Mouse (Mus musculus): ENCODE results near the gene Ptger1. TPM values are rescaled to one million over a fixed set of nuclear protein-coding genes. Genes with fewer than 3 reads are reported as not detected.

The Ptger1 gene
- polyA plus RNA-seq, 1 experiment = 0.57 TPM

DNA sequence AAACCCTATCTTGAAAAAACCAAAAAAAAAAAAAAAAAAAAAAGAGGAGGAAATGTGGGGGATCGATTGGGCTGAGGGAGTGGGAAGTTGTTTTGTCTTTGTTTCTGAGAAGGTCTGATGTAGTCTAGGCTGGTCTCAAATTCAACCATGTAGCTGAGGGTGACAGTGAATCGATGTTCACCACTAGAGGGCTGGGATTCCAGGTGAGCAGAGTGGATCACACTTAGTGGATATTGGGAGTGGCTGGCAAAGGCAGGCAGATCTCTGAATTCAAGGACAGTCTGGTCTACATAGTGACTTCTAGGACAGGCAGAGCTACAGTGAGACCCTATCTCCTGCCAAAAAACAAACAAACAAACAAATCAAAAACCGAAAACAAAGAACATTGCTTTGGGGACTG, 41.7 kb upstream of the Ptger1 start:
- Histone ChIP-seq H3K27ac (ENCODE audit: control insufficient read depth, insufficient read depth, low read depth, low read length, poor library complexity) (no peak overlapping the region), H3K4me3 (replicated peaks; ENCODE audit: control insufficient read depth, low read depth, low read length) (no peak overlapping the region), H3K4me1 (ENCODE audit: control insufficient read depth, insufficient read depth, low read length) (no peaks in the 10 kb centered on the region; the same call in 1 of the 2 replicates)
- WGBS = 35% methylated on average over 3 of the region's 3 CpGs
- TF ChIP-seq CTCF (IDR thresholded peaks at IDR 0.05; ENCODE audit: control insufficient read depth, insufficient read depth, low read length) (peak; percentile 52), POLR2A (IDR thresholded peaks at IDR 0.05; ENCODE audit: borderline replicate concordance, control insufficient read depth, low read depth, low read length) (no peak)

DNA sequence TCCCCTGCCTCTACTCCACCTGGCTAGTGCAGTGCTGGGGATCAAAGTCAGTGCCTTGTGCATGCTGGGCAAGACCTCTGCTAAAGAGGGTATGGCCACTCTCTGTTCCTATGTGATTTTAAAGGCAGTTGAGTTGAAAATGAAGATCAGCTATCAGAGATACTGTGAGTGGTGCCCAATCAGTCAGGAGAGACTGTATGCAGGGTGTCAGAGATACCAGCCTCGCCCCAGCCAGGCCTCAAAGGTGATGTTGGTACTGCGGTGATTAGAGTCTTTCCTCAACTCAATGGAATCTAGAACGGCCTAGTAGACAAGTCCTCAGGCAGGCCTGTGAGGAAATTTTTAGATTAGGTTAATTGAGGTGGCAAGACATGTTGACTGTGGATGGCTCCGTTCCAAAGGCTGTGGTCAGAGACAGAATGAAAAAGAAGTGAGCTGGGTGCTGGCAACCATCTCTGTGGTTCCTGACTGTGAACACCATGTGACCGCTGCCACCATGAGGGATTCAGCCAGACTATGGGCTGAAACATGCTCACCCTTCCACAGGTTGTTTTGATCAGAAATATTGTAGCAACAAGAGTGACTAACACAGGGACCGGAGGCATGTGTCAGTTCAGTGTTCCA, 40.7 kb upstream of the Ptger1 start:
- 0 out of 2 replicates have a peak overlapping the region, but pooled peaks have one; percentile 21 for H3K27ac ChIP-seq (ENCODE audit: control insufficient read depth, insufficient read depth, low read depth, low read length, poor library complexity)
- no peak overlapping the region for H3K4me3 ChIP-seq (replicated peaks; ENCODE audit: control insufficient read depth, low read depth, low read length)
- no peaks in the 10 kb centered on the region; the same call in 1 of the 2 replicates for H3K4me1 ChIP-seq (ENCODE audit: control insufficient read depth, insufficient read depth, low read length)
- 48% methylated on average over 6 of the region's 6 CpGs for WGBS
- TF ChIP-seq POLR2A (IDR thresholded peaks at IDR 0.05; ENCODE audit: borderline replicate concordance, control insufficient read depth, low read depth, low read length) = no peak
- TF ChIP-seq CTCF (IDR thresholded peaks at IDR 0.05; ENCODE audit: control insufficient read depth, insufficient read depth, low read length) = no peak

DNA sequence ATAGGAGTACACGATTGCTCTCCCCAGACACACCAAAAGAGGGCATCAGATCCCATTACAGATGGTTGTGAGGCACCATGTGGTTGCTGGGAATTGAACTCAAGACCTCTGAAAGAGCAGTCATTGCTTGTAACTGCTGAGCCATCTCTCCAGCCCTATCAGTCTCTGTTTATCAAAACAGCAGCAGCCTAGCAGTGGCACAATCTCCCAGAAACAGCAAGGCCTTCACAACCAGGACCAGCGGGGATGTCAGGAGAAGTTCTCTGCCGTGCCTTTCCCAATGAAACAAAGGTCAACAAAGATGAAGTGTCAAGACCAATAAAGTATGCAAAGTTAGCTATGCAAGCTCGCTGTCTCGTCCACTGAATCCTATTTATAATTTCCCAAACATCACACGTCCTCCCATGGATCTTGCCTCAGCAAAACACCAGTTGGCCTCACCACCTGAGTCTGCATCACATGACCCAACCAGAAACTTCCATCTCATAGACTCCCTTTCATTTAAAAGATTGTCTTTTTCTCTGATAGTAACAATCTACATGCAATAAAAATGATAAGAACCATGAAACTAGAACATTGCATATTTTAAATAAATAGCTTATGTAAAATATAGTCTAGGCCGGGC, 34.3 kb upstream of the Ptger1 start:
- 78% methylated on average over 7 of the region's 7 CpGs for WGBS
- TF ChIP-seq POLR2A (IDR thresholded peaks at IDR 0.05; ENCODE audit: borderline replicate concordance, control insufficient read depth, low read depth, low read length) = no peak
- no peak for TF ChIP-seq CTCF (IDR thresholded peaks at IDR 0.05; ENCODE audit: control insufficient read depth, insufficient read depth, low read length)
- peaks cover 1% of the 10 kb centered on the region; the same call in 1 of the 2 replicates for H3K4me1 ChIP-seq (ENCODE audit: control insufficient read depth, insufficient read depth, low read length)
- H3K27ac ChIP-seq (ENCODE audit: control insufficient read depth, insufficient read depth, low read depth, low read length, poor library complexity) = no peak overlapping the region
- H3K4me3 ChIP-seq (replicated peaks; ENCODE audit: control insufficient read depth, low read depth, low read length) = no peak overlapping the region

DNA sequence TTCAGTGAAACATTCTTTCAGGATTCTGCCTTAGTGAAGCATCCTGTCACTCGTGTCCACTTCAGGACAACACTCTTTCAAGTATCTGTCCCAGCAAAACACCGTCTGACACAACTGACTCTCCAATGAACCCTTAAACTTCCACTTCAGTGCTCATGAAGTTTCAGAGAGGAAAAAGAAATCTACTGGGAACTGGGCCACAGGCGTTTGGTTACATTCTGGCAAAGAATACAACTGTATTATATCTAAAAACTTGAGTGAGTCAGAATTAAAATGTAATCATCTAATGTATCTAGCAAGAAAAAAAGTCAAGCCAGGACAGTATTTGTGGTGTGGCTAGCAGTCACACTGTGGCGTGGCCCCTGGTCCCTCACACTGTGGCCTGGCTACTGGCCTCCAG, 27.6 kb upstream of the Ptger1 start:
- 73% methylated on average over 4 of the region's 4 CpGs for WGBS
- Histone ChIP-seq H3K4me1 (ENCODE audit: control insufficient read depth, insufficient read depth, low read length) (no peaks in the 10 kb centered on the region), H3K27ac (ENCODE audit: control insufficient read depth, insufficient read depth, low read depth, low read length, poor library complexity) (no peak overlapping the region), H3K4me3 (replicated peaks; ENCODE audit: control insufficient read depth, low read depth, low read length) (no peak overlapping the region)
- TF ChIP-seq CTCF (IDR thresholded peaks at IDR 0.05; ENCODE audit: control insufficient read depth, insufficient read depth, low read length) (no peak), POLR2A (IDR thresholded peaks at IDR 0.05; ENCODE audit: borderline replicate concordance, control insufficient read depth, low read depth, low read length) (no peak)

DNA sequence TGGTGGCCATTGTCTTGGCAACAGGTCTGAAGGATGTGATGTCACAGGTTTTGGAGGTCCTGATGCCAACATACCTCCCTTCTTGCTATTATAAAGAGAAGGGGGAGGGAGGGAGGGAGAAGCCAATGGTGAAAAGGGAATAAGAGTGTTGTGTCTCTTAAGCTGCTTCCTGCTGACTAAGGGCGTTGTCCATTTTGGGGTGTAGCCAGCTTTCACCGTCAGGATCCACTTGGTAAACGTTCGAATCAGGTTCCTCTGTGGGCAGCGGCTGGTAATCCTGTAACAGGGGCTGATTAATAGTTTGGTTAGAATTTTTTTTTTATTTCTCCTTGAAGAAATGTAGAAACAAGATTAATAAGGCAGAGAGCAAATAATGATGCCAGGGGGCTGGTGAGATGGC, 26.8 kb upstream of the Ptger1 start:
- TF ChIP-seq CTCF (IDR thresholded peaks at IDR 0.05; ENCODE audit: control insufficient read depth, insufficient read depth, low read length) (no peak), POLR2A (IDR thresholded peaks at IDR 0.05; ENCODE audit: borderline replicate concordance, control insufficient read depth, low read depth, low read length) (no peak)
- H3K4me1 ChIP-seq (ENCODE audit: control insufficient read depth, insufficient read depth, low read length) = no peaks in the 10 kb centered on the region
- no peak overlapping the region for H3K27ac ChIP-seq (ENCODE audit: control insufficient read depth, insufficient read depth, low read depth, low read length, poor library complexity)
- 31% methylated on average over 5 of the region's 5 CpGs for WGBS
- H3K4me3 ChIP-seq (replicated peaks; ENCODE audit: control insufficient read depth, low read depth, low read length) = no peak overlapping the region

DNA sequence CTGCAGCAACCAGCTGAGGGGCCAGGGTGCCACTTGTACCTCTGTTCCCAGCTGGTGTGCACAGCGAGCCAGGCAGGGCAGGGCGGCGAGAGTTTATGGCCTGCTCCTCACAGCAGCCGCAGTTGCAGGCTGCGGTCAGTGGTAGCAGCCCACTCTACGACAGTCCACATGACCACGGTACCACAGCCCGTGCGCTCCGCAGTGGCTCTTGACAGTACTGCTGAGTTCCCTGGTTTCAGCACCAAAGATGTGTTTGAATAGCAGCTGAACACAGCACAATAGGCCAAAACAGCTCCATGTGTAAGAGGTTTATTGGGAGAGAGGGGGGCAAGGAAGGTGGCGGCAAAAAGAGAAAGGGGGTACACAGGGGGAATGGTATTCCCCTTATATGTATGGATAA, 19.0 kb upstream of the Ptger1 start:
- Histone ChIP-seq H3K4me1 (ENCODE audit: control insufficient read depth, insufficient read depth, low read length) (no peaks in the 10 kb centered on the region; the same call in none of the 2 replicates), H3K27ac (ENCODE audit: control insufficient read depth, insufficient read depth, low read depth, low read length, poor library complexity) (no peak overlapping the region)
- 98% methylated on average over 11 of the region's 11 CpGs for WGBS

DNA sequence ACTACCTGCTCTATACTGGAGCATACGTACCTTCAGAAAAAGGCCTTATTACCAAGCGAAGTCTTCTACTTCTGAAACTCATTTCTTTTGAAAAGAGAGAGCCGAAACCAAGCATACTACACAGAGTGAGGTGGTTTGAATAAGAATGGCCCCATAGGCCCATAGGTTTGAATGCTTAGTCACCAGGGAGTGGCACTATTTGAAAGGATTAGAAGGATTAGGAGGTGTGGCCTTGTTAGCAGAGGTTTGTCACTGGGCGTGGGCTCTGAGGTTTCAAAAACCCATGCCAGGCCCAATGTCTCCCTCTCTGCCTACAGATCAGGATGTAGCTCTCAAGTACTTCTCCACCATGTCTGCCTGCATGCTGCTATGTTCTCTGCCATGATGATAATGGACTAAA, 18.4 kb upstream of the Ptger1 start:
- Histone ChIP-seq H3K4me1 (ENCODE audit: control insufficient read depth, insufficient read depth, low read length) (no peaks in the 10 kb centered on the region; the same call in none of the 2 replicates), H3K27ac (ENCODE audit: control insufficient read depth, insufficient read depth, low read depth, low read length, poor library complexity) (no peak overlapping the region), H3K4me3 (replicated peaks; ENCODE audit: control insufficient read depth, low read depth, low read length) (no peak overlapping the region)
- TF ChIP-seq CTCF (IDR thresholded peaks at IDR 0.05; ENCODE audit: control insufficient read depth, insufficient read depth, low read length) (no peak), POLR2A (IDR thresholded peaks at IDR 0.05; ENCODE audit: borderline replicate concordance, control insufficient read depth, low read depth, low read length) (no peak)
- WGBS = 93% methylated on average over 4 of the region's 4 CpGs

More for the DNA sequence above, 19.0 kb upstream of the Ptger1 start:
- TF ChIP-seq POLR2A (IDR thresholded peaks at IDR 0.05; ENCODE audit: borderline replicate concordance, control insufficient read depth, low read depth, low read length) = no peak
- no peak for TF ChIP-seq CTCF (IDR thresholded peaks at IDR 0.05; ENCODE audit: control insufficient read depth, insufficient read depth, low read length)
- no peak overlapping the region for H3K4me3 ChIP-seq (replicated peaks; ENCODE audit: control insufficient read depth, low read depth, low read length)

DNA sequence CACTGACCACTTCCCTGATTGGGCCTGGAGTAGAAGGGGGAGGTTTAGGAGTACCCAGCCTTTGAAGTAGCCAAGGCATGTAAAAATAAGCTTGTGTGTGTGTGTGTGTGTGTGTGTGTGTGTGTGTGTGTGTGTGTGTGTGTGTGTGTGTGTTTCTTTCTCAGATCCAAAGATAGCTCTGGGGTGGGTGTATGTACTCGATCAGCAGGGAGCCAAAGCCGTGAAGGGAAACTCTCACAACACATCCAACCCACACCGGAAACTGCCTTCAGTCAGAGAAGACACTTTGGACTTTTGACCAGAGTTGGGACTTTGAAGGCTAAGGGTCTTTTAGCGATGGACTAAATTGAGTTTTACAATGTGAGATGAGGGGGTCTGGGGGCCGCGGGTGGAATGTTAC, 16.8 kb upstream of the Ptger1 start:
- WGBS = 88% methylated on average over 6 of the region's 6 CpGs

More for the DNA sequence above, 16.8 kb upstream of the Ptger1 start:
- TF ChIP-seq CTCF (IDR thresholded peaks at IDR 0.05; ENCODE audit: control insufficient read depth, insufficient read depth, low read length) (no peak), POLR2A (IDR thresholded peaks at IDR 0.05; ENCODE audit: borderline replicate concordance, control insufficient read depth, low read depth, low read length) (no peak)
- H3K4me3 ChIP-seq (replicated peaks; ENCODE audit: control insufficient read depth, low read depth, low read length) = no peak overlapping the region
- no peaks in the 10 kb centered on the region; the same call in none of the 2 replicates for H3K4me1 ChIP-seq (ENCODE audit: control insufficient read depth, insufficient read depth, low read length)
- H3K27ac ChIP-seq (ENCODE audit: control insufficient read depth, insufficient read depth, low read depth, low read length, poor library complexity) = no peak overlapping the region

Measured in bone marrow, adult 2 months (tissue).